Mouse (Mus musculus): ENCODE measurements at regions not wholly inside any gene's neighbourhood (a gene's known extent, or its start where the extent isn't known, plus 50 kb on each side); places are given as distances from the start of the nearest gene placed in this dataset.

GRCm38 (mm10) chr1:137840531-137840930, 335.0 kb downstream of the Ptprc start:
- ATAC-seq, result no peak
- DNase-seq, result no peak

GRCm38 (mm10) chr1:137839703-137840102, 335.8 kb downstream of the Ptprc start:
- TF ChIP-seq EP300 (IDR thresholded peaks at IDR 0.05; ENCODE audit: low read depth) (no peak), CTCF (IDR thresholded peaks at IDR 0.05; ENCODE audit: low read depth) (no peak)
- ATAC-seq (no peak), DNase-seq (no peak)
- no peaks in the 10 kb centered on the region for H3K36me3 ChIP-seq (replicated peaks; ENCODE audit: insufficient read depth, low read length)
- no peaks in the 10 kb centered on the region for H3K9me3 ChIP-seq (ENCODE audit: low read length)
- no peak overlapping the region for H3K4me3 ChIP-seq (ENCODE audit: low read depth, low read length)
- no peak overlapping the region for H3K9ac ChIP-seq (replicated peaks)
- no peak overlapping the region for H3K27ac ChIP-seq (ENCODE audit: low read depth)
- no peaks in the 10 kb centered on the region for H3K27me3 ChIP-seq (ENCODE audit: insufficient read depth, low read length)
- no peaks in the 10 kb centered on the region for H3K4me1 ChIP-seq (ENCODE audit: insufficient read depth)
- 75% methylated on average over 5 of the region's 5 CpGs for WGBS (ENCODE audit: insufficient replicate concordance)
- H3K4me2 ChIP-seq (ENCODE audit: low read depth, low read length), result no peak overlapping the region

More at GRCm38 (mm10) chr1:137840531-137840930, 335.0 kb downstream of the Ptprc start:
- no peak overlapping the region for H3K4me3 ChIP-seq (ENCODE audit: low read depth, low read length)
- no peaks in the 10 kb centered on the region for H3K27me3 ChIP-seq (ENCODE audit: insufficient read depth, low read length)
- no peak overlapping the region for H3K27ac ChIP-seq (ENCODE audit: low read depth)
- H3K36me3 ChIP-seq (replicated peaks; ENCODE audit: insufficient read depth, low read length), result no peaks in the 10 kb centered on the region
- no peak overlapping the region for H3K4me2 ChIP-seq (ENCODE audit: low read depth, low read length)
- H3K9ac ChIP-seq (replicated peaks), result no peak overlapping the region
- TF ChIP-seq EP300 (IDR thresholded peaks at IDR 0.05; ENCODE audit: low read depth), result no peak
- no peak for TF ChIP-seq CTCF (IDR thresholded peaks at IDR 0.05; ENCODE audit: low read depth)
- H3K9me3 ChIP-seq (ENCODE audit: low read length), result no peaks in the 10 kb centered on the region
- no peaks in the 10 kb centered on the region for H3K4me1 ChIP-seq (ENCODE audit: insufficient read depth)

- Histone ChIP-seq H3K9ac (replicated peaks) (no peak overlapping the region), H3K36me3 (replicated peaks; ENCODE audit: insufficient read depth, low read length) (no peaks in the 10 kb centered on the region), H3K27ac (ENCODE audit: low read depth) (no peak overlapping the region), H3K4me2 (ENCODE audit: low read depth, low read length) (no peak overlapping the region), H3K4me3 (ENCODE audit: low read depth, low read length) (no peak overlapping the region), H3K27me3 (ENCODE audit: insufficient read depth, low read length) (no peaks in the 10 kb centered on the region), H3K9me3 (ENCODE audit: low read length) (no peaks in the 10 kb centered on the region), H3K4me1 (ENCODE audit: insufficient read depth) (no peaks in the 10 kb centered on the region)
- DNase-seq (no peak), ATAC-seq (no peak)
- no peak for TF ChIP-seq EP300 (IDR thresholded peaks at IDR 0.05; ENCODE audit: low read depth)
- TF ChIP-seq CTCF (IDR thresholded peaks at IDR 0.05; ENCODE audit: low read depth), result no peak
- WGBS (ENCODE audit: insufficient replicate concordance), result 76% methylated on average over 2 of the region's 2 CpGs
Measured at GRCm38 (mm10) chr1:137839263-137839662, 336.2 kb downstream of the Ptprc start.

GRCm38 (mm10) chr1:137838357-137838756, 337.2 kb downstream of the Ptprc start:
- Histone ChIP-seq H3K27me3 (ENCODE audit: insufficient read depth, low read length) (no peaks in the 10 kb centered on the region), H3K9me3 (ENCODE audit: low read length) (no peaks in the 10 kb centered on the region), H3K36me3 (replicated peaks; ENCODE audit: insufficient read depth, low read length) (no peaks in the 10 kb centered on the region), H3K4me1 (ENCODE audit: insufficient read depth) (no peaks in the 10 kb centered on the region), H3K9ac (replicated peaks) (no peak overlapping the region), H3K4me3 (ENCODE audit: low read depth, low read length) (no peak overlapping the region), H3K4me2 (ENCODE audit: low read depth, low read length) (no peak overlapping the region), H3K27ac (ENCODE audit: low read depth) (no peak overlapping the region)
- ATAC-seq (no peak), DNase-seq (no peak)
- no peak for TF ChIP-seq EP300 (IDR thresholded peaks at IDR 0.05; ENCODE audit: low read depth)
- TF ChIP-seq CTCF (IDR thresholded peaks at IDR 0.05; ENCODE audit: low read depth), result no peak
- 63% methylated on average over 8 of the region's 8 CpGs for WGBS (ENCODE audit: insufficient replicate concordance)

GRCm38 (mm10) chr1:137833535-137833934, 342.0 kb downstream of the Ptprc start:
- no peaks in the 10 kb centered on the region for H3K9me3 ChIP-seq (ENCODE audit: low read length)
- 57% methylated on average over 3 of the region's 3 CpGs for WGBS (ENCODE audit: insufficient replicate concordance)
- no peak for ATAC-seq
- H3K27me3 ChIP-seq (ENCODE audit: insufficient read depth, low read length), result no peaks in the 10 kb centered on the region
- H3K4me1 ChIP-seq (ENCODE audit: insufficient read depth), result no peaks in the 10 kb centered on the region
- DNase-seq, result no peak
- no peak overlapping the region for H3K4me3 ChIP-seq (ENCODE audit: low read depth, low read length)
- no peak overlapping the region for H3K9ac ChIP-seq (replicated peaks)
- H3K36me3 ChIP-seq (replicated peaks; ENCODE audit: insufficient read depth, low read length), result no peaks in the 10 kb centered on the region
- no peak overlapping the region for H3K4me2 ChIP-seq (ENCODE audit: low read depth, low read length)
- H3K27ac ChIP-seq (ENCODE audit: low read depth), result no peak overlapping the region
- TF ChIP-seq EP300 (IDR thresholded peaks at IDR 0.05; ENCODE audit: low read depth) (no peak), CTCF (IDR thresholded peaks at IDR 0.05; ENCODE audit: low read depth) (no peak)

- no peaks in the 10 kb centered on the region for H3K36me3 ChIP-seq (replicated peaks; ENCODE audit: insufficient read depth, low read length)
- DNase-seq, result no peak
- no peak overlapping the region for H3K4me2 ChIP-seq (ENCODE audit: low read depth, low read length)
- no peak for TF ChIP-seq CTCF (IDR thresholded peaks at IDR 0.05; ENCODE audit: low read depth)
- TF ChIP-seq EP300 (IDR thresholded peaks at IDR 0.05; ENCODE audit: low read depth), result no peak
- 38% methylated on average over 4 of the region's 4 CpGs for WGBS (ENCODE audit: insufficient replicate concordance)
- no peaks in the 10 kb centered on the region for H3K27me3 ChIP-seq (ENCODE audit: insufficient read depth, low read length)
- no peaks in the 10 kb centered on the region for H3K4me1 ChIP-seq (ENCODE audit: insufficient read depth)
- H3K9ac ChIP-seq (replicated peaks), result no peak overlapping the region
- no peak overlapping the region for H3K4me3 ChIP-seq (ENCODE audit: low read depth, low read length)
- H3K9me3 ChIP-seq (ENCODE audit: low read length), result no peaks in the 10 kb centered on the region
- no peak for ATAC-seq
- no peak overlapping the region for H3K27ac ChIP-seq (ENCODE audit: low read depth)
Measured at GRCm38 (mm10) chr1:137831284-137831683, 344.2 kb downstream of the Ptprc start.

- Histone ChIP-seq H3K36me3 (replicated peaks; ENCODE audit: insufficient read depth, low read length) (no peaks in the 10 kb centered on the region), H3K4me1 (ENCODE audit: insufficient read depth) (no peaks in the 10 kb centered on the region), H3K9ac (replicated peaks) (no peak overlapping the region), H3K4me2 (ENCODE audit: low read depth, low read length) (no peak overlapping the region), H3K27ac (ENCODE audit: low read depth) (no peak overlapping the region), H3K27me3 (ENCODE audit: insufficient read depth, low read length) (no peaks in the 10 kb centered on the region), H3K4me3 (ENCODE audit: low read depth, low read length) (no peak overlapping the region), H3K9me3 (ENCODE audit: low read length) (no peaks in the 10 kb centered on the region)
- ATAC-seq, result no peak
- DNase-seq, result no peak
- TF ChIP-seq EP300 (IDR thresholded peaks at IDR 0.05; ENCODE audit: low read depth) (no peak), CTCF (IDR thresholded peaks at IDR 0.05; ENCODE audit: low read depth) (no peak)
- WGBS (ENCODE audit: insufficient replicate concordance), result 80% methylated on average over 4 of the region's 4 CpGs
Measured at GRCm38 (mm10) chr1:137827379-137827778, 348.1 kb downstream of the Ptprc start.
